Mouse (Mus musculus): ENCODE data around the gene Kcnn3.

Kcnn3 gene

GRCm38 (mm10) chr3:89617360-89617759 lies 97.4 kb downstream of the Kcnn3 start:
- no peak for DNase-seq

- no peak for DNase-seq
Observed at GRCm38 (mm10) chr3:89622825-89623224, 102.9 kb downstream of the Kcnn3 start.

- no peak for DNase-seq
Observed at GRCm38 (mm10) chr3:89623531-89623930, 103.6 kb downstream of the Kcnn3 start.

- no peak for DNase-seq
Observed at GRCm38 (mm10) chr3:89624001-89624400, 104.0 kb downstream of the Kcnn3 start.

GRCm38 (mm10) chr3:89624814-89625445 lies 105.0 kb downstream of the Kcnn3 start:
- no peak for DNase-seq

- no peak for DNase-seq
Observed at GRCm38 (mm10) chr3:89626556-89626955, 106.6 kb downstream of the Kcnn3 start.

GRCm38 (mm10) chr3:89629811-89630210 lies 109.8 kb downstream of the Kcnn3 start:
- no peak for DNase-seq

- DNase-seq, result no peak
Observed at GRCm38 (mm10) chr3:89631750-89632149, 111.8 kb downstream of the Kcnn3 start.

- no peak for DNase-seq
Observed at GRCm38 (mm10) chr3:89633531-89633930, 113.6 kb downstream of the Kcnn3 start.

- DNase-seq, result no peak
Observed at GRCm38 (mm10) chr3:89633941-89634340, 114.0 kb downstream of the Kcnn3 start.

GRCm38 (mm10) chr3:89640804-89641203 lies 120.8 kb downstream of the Kcnn3 start:
- DNase-seq, result no peak

GRCm38 (mm10) chr3:89643391-89643790 lies 123.4 kb downstream of the Kcnn3 start:
- no peak for DNase-seq

GRCm38 (mm10) chr3:89646813-89647255 lies 126.9 kb downstream of the Kcnn3 start:
- peak; percentile 39 for DNase-seq

GRCm38 (mm10) chr3:89647268-89647874 lies 127.4 kb downstream of the Kcnn3 start:
- DNase-seq, result no peak

- no peak for DNase-seq
Observed at GRCm38 (mm10) chr3:89649890-89650289, 129.9 kb downstream of the Kcnn3 start.

GRCm38 (mm10) chr3:89653231-89653954 lies 133.4 kb downstream of the Kcnn3 start:
- DNase-seq, result no peak

- DNase-seq, result no peak
Observed at GRCm38 (mm10) chr3:89657092-89657491, 137.1 kb downstream of the Kcnn3 start.

- DNase-seq, result no peak
Observed at GRCm38 (mm10) chr3:89658457-89658856, 138.5 kb downstream of the Kcnn3 start.

- no peak for DNase-seq
Observed at GRCm38 (mm10) chr3:89659938-89660620, 140.1 kb downstream of the Kcnn3 start.

- DNase-seq, result no peak
Observed at GRCm38 (mm10) chr3:89664808-89665207, 144.8 kb downstream of the Kcnn3 start.

- no peak for DNase-seq
Observed at GRCm38 (mm10) chr3:89667131-89667530, 147.2 kb downstream of the Kcnn3 start.

- DNase-seq, result no peak
Observed at GRCm38 (mm10) chr3:89671334-89671733, 151.4 kb downstream of the Kcnn3 start.

GRCm38 (mm10) chr3:89672573-89673317 lies 152.8 kb downstream of the Kcnn3 start:
- no peak for DNase-seq

All from cerebellum, adult 18-20 months (tissue).